Mouse (Mus musculus): ENCODE measurements around the gene Irak2.

The Irak2 gene

GRCm38 (mm10) chr6:113639201-113639600, 934 bp downstream of the Irak2 start:
- no peak for DNase-seq (ENCODE audit: inconsistent ontology term)

DNA sequence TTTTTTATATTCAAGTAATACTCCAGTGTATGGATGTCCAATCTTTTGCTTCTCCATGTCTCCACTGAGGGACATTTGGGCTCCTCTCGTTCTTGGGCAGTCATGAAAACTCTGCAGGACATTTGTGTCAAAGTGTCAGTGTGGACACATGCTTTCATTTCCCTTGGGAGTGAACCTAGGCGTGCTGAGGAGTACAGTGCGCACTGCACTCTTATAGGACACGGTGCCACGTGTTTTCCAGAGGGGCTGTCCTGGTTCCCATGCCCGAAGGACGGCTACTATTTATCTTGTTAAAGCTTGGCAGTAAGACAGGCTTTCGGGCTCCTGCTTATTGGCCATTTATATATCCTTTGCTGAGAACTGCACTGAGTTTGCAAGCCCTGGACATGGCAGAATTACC, 4.3 kb downstream of the Irak2 start:
- no peak for DNase-seq (ENCODE audit: inconsistent ontology term)

DNA sequence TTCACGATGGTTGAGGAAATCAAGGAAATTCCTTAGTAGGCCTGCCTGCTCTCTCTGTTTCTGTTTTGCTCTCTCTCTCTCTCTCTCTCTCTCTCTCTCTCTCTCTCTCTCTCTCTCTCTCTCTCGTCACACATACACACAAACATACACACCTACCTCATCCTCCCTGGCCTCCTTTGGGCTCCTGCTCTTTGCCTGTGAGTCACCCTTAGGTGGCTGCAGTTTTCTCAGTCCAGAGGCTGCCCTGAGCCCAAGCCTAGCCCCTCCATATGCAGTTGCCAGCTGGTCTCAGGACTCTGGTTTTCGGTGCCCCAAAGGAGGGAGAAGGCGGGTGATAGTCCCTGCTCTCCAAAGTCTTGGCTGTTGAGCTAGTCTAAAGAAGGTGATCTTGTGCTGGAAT, 4.8 kb downstream of the Irak2 start:
- no peak for DNase-seq (ENCODE audit: inconsistent ontology term)

DNA sequence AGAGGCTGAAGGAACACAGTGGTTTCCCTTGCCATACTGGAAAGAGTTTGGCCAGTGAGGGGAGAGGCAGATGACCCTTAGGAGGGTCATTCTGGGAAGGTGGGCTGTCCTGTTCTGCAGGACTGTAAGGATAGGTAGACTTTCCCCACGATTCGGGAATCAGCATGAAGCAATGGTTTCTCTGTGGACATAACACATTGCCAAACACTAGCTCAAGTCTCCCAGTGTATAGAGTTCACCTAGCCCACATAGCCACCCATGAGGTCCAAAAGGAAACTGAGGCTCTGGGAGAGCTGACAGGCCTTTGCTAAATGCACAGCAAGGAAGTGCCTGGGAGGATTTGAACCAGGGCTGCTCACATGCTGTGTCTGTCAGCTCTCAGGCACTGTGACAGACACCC, 5.7 kb downstream of the Irak2 start:
- no peak for DNase-seq (ENCODE audit: inconsistent ontology term)

- DNase-seq (ENCODE audit: inconsistent ontology term), result no peak
These were observed 6.5 kb downstream of the Irak2 start for GRCm38 (mm10) chr6:113644808-113645207.

DNA sequence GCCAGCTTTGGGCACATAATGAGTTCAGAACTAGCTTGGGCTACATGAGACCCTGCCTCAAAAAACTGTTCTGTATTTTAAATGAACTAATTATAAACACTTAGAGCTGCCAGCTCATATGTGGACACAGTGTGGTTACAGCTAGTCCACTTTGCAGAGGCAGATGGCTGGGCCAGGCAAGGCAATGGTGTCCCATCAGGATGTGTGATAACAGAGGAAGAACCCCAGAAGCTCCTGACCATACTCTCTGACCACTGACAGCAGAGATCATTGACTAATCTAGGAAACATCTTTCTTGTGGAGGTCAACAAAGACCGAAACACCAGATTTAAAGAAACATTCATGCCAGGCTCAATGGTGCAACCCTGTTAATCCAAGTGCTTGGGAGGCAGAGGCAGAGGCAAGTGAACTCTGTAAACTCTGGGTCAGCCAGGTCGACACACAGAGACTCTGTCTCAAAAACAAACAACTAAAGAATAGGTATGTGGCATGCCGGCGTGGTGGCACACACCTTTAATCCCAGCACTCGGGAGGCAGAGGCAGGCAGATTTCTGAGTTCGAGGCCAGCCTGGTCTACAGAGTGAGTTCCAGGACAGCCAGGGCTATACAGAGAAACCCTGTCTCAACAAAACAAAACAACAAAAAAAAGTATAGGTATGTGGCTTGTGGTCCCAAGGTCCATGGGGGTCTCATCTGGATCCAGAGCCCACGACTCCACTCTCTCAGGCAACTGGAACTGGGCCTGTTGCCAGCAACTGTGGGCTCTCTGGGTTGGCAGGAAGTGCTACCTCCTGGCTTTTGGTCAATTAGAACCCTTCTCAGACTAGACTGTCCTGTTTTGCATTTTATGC, 11.3 kb downstream of the Irak2 start:
- no peak for DNase-seq (ENCODE audit: inconsistent ontology term)

- no peak for DNase-seq (ENCODE audit: inconsistent ontology term)
These were observed 12.0 kb downstream of the Irak2 start for GRCm38 (mm10) chr6:113650197-113650640.

GRCm38 (mm10) chr6:113651626-113652025, 13.4 kb downstream of the Irak2 start:
- no peak for DNase-seq (ENCODE audit: inconsistent ontology term)

DNA sequence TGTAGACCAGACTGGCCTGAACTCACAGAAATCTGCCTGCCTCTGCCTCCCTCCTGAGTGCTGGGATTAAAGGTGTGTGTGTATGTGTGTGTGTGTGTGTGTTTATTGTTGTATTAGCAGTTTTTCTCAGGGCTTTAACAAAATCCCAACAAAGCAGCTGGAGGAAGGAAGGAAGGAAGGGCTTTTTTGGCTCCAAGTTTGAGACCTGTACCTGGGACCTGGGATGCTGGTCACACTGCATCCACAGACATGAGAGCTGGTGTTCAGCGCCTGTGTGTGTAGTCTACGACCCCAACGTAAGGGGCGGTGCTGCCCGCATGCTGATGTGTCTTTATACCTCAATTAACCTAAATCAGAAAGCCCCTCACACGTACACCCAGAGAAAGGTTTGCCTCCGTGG, 15.3 kb downstream of the Irak2 start:
- DNase-seq (ENCODE audit: inconsistent ontology term), result no peak

DNA sequence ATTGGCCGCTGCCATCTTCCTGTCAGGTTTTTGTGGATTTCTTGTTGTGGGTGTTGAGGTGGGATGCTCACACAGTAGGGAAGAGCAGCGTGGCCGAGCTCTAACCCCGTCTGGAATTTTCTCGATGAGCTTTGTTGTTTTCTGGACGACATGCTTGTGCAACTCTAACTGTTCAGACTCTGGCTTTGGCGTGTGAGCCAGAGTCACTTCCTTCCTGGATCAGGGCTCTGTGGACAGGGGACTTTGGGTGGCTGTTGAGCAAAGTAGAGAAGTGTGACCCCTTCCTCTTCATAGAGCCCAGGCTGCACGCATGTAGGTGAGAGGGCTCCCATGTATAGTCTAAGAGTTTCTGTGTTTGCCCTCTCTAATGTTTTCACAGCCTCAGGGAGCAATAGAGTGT, 15.8 kb downstream of the Irak2 start:
- no peak for DNase-seq (ENCODE audit: inconsistent ontology term)

- no peak for DNase-seq (ENCODE audit: inconsistent ontology term)
These were observed 16.6 kb downstream of the Irak2 start for GRCm38 (mm10) chr6:113654753-113655397.

- DNase-seq (ENCODE audit: inconsistent ontology term), result no peak
These were observed 17.2 kb downstream of the Irak2 start for GRCm38 (mm10) chr6:113655475-113655874.

DNA sequence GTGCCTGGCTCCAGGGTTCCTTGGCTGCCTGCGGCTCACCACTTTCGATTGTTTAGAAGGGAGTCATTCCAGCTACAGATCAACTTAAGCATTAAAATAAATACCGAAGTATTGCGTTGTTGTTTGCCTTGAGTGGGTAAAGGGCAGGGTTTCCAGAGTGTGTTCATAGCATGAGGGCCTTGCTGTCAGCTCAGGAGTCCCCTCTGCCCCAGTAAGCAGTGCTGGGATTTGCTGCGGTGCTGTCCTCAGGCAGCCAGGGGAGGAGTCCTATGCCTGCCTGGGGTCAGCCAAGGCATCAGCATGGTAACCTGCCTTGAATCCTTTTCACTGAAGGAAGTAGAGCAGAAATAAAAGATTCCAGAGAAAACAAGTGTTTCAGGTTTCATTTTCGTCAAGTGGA, 18.6 kb downstream of the Irak2 start:
- DNase-seq (ENCODE audit: inconsistent ontology term), result peak; percentile 93

- peak; percentile 50 for DNase-seq (ENCODE audit: inconsistent ontology term)
These were observed 20.0 kb downstream of the Irak2 start for GRCm38 (mm10) chr6:113658226-113658625.

GRCm38 (mm10) chr6:113659648-113660491, 21.6 kb downstream of the Irak2 start:
- no peak for DNase-seq (ENCODE audit: inconsistent ontology term)

- DNase-seq (ENCODE audit: inconsistent ontology term), result peak; percentile 78
These were observed 22.5 kb downstream of the Irak2 start for GRCm38 (mm10) chr6:113660492-113661352.

- DNase-seq (ENCODE audit: inconsistent ontology term), result peak; percentile 77
These were observed 23.3 kb downstream of the Irak2 start for GRCm38 (mm10) chr6:113661353-113662241.

GRCm38 (mm10) chr6:113662964-113663700, 24.9 kb downstream of the Irak2 start:
- DNase-seq (ENCODE audit: inconsistent ontology term), result peak; percentile 56

- no peak for DNase-seq (ENCODE audit: inconsistent ontology term)
These were observed 26.0 kb downstream of the Irak2 start for GRCm38 (mm10) chr6:113664305-113664704.
